Mouse (Mus musculus) liver, embryonic 12.5 days (tissue): Measurements from ENCODE around the gene Macrod1. TPM values are rescaled to one million over a fixed set of nuclear protein-coding genes. Genes with fewer than 3 reads are reported as not detected.

Experiments
- ATAC-seq: fragments of 200-750 bp; cut with Nextera tagmentation; 2 replicates; pipeline ENCODE4 v1.8.0; 2017; ENCODE audit warnings: moderate number of reproducible peaks, mild to moderate bottlenecking, moderate library complexity
- H3K27ac ChIP-seq: fragments of 300-500 bp; sonication (generic); 2 replicates; pipeline ENCODE4 v1.5.1; 2016; ENCODE audit warnings: mild to moderate bottlenecking
- H3K27me3 ChIP-seq: fragments of 300-500 bp; sonication (generic); replicated peaks from 2 replicates; pipeline ENCODE4 v1.6.1; 2016; ENCODE audit warnings: mild to moderate bottlenecking, moderate library complexity
- H3K36me3 ChIP-seq: fragments of 300-500 bp; sonication (generic); 2 replicates; pipeline ENCODE4 v1.6.1; 2016; ENCODE audit warnings: mild to moderate bottlenecking, moderate library complexity
- H3K4me1 ChIP-seq: fragments of 300-500 bp; sonication (generic); 2 replicates; pipeline ENCODE4 v1.6.1; 2016
- H3K4me2 ChIP-seq: fragments of 300-500 bp; sonication (generic); 2 replicates; pipeline ENCODE4 v1.6.1; 2016; ENCODE audit warnings: mild to moderate bottlenecking, moderate library complexity
- H3K4me3 ChIP-seq: fragments of 300-500 bp; sonication (generic); 2 replicates; pipeline ENCODE4 v1.5.1; 2016; ENCODE audit warnings: mild to moderate bottlenecking, moderate library complexity
- H3K9ac ChIP-seq: fragments of 300-500 bp; sonication (generic); 2 replicates; pipeline ENCODE4 v1.6.1; 2016; ENCODE audit warnings: mild to moderate bottlenecking, moderate library complexity
- H3K9me3 ChIP-seq: fragments of 300-500 bp; sonication (generic); replicated peaks from 2 replicates; pipeline ENCODE4 v1.6.1; 2016; ENCODE audit warnings: mild to moderate bottlenecking, moderate library complexity
- WGBS: fragments of 180-500 bp; shearing (Covaris S2); methylation state at CpG from one replicate; pipeline ENCODE4 v1.1.7; 2016; ENCODE audit not compliant: insufficient replicate concordance; 5-methylcytosine and 5-hydroxymethylcytosine counted together
- polyA plus RNA-seq: library from polyadenylated mRNA; unstranded; fragments of >200 nt; fragmentation: Nextera tagmentation; extraction: Ambion mirVana; gene quantifications from 2 replicates; pipeline ENCODE4 v1.2.1, GENCODE M21; 2016

Gene Macrod1
- polyA plus RNA-seq, 1 experiment from 2014 or later, result 7.6 TPM

DNA sequence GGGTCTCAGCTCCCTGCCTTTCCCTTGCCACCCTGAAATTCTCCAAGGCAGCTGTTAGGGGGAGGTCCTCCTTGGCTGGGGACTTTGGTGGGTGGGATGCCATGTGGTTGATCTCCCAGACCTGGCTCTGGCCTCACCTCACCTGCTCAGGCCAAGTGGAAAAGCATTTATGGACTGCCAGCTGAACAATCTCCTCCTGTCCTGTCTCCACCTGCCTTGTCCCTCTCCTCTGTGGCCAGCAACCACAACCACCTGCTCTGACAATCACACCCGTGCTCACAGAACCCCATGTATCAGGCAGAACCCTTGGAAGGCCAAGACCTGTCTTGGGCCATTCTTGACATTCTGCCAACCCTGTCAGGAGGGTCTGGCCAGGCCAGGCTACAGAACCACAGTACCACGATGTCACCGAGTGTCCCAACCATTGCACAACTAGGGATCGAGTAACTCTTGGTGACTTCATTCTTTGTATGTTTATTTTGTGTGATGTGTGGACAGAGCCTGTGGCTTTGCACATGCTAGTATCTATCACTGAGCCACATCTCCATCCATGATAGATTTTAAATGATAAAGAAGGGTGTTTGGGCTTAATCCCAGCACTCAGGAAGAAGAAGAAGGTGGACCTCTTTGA lies 69.0 kb downstream of the Macrod1 start:
- Histone ChIP-seq H3K4me2 (no peak overlapping the region), H3K27me3 (peaks cover 45% of the 10 kb centered on the region), H3K36me3 (no peaks in the 10 kb centered on the region), H3K4me1 (peaks cover 48% of the 10 kb centered on the region), H3K27ac (no peak overlapping the region), H3K9me3 (no peaks in the 10 kb centered on the region), H3K4me3 (no peak overlapping the region), H3K9ac (no peak overlapping the region)
- no peak for ATAC-seq
- WGBS, result 61% methylated on average over 4 of the region's 4 CpGs

DNA sequence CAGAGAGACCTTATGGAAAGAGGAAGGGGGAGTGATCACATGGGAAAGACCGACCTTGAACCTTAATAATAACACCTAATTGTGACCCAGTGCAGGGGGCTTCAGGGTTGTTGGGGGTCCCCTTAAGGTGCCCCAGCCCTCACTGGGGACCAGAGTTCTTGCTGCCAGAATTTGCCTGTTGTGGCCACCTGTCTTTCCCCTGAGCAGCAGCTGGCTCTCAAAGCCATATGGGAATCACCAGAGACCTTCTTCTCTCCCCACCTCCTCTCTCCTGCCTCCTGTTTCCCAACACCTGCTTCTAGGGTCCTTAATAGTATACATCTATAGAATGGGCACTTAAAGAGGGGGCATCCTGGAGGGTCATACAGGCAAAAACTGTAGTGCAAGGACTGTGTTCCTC lies 69.6 kb downstream of the Macrod1 start:
- Histone ChIP-seq H3K27me3 (peaks cover 49% of the 10 kb centered on the region), H3K36me3 (no peaks in the 10 kb centered on the region), H3K9ac (no peak overlapping the region), H3K4me1 (peaks cover 43% of the 10 kb centered on the region), H3K9me3 (no peaks in the 10 kb centered on the region), H3K4me2 (no peak overlapping the region), H3K27ac (no peak overlapping the region), H3K4me3 (no peak overlapping the region)
- no peak for ATAC-seq
- 21% methylated on average over 1 of the region's 1 CpGs for WGBS

DNA sequence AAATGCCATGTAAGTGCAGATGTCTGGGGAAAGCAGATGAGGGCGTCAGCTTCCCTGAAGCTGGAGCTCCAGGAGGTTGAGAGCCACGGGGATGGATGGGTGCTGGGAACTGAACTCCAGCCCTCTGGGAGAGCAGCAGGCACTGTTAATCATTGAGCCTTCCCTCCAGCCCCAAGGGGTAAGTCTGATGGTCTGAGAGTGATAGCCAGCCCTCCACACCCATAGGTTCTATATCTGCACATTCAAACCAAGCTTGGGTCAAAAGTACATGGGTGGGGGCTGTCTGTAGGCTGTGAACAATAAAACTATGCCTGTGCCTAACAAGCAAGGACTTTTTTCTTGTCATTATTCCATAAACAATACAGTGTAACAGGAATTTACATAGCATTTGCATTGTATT lies 70.3 kb downstream of the Macrod1 start:
- peak; percentile 49; the same call in 1 of the 2 replicates for ATAC-seq
- Histone ChIP-seq H3K4me2 (no peak overlapping the region), H3K9me3 (no peaks in the 10 kb centered on the region), H3K36me3 (no peaks in the 10 kb centered on the region), H3K27ac (no peak overlapping the region), H3K4me3 (no peak overlapping the region), H3K9ac (no peak overlapping the region), H3K27me3 (peaks cover 55% of the 10 kb centered on the region), H3K4me1 (peaks cover 39% of the 10 kb centered on the region)
- 55% methylated on average over 2 of the region's 2 CpGs for WGBS

DNA sequence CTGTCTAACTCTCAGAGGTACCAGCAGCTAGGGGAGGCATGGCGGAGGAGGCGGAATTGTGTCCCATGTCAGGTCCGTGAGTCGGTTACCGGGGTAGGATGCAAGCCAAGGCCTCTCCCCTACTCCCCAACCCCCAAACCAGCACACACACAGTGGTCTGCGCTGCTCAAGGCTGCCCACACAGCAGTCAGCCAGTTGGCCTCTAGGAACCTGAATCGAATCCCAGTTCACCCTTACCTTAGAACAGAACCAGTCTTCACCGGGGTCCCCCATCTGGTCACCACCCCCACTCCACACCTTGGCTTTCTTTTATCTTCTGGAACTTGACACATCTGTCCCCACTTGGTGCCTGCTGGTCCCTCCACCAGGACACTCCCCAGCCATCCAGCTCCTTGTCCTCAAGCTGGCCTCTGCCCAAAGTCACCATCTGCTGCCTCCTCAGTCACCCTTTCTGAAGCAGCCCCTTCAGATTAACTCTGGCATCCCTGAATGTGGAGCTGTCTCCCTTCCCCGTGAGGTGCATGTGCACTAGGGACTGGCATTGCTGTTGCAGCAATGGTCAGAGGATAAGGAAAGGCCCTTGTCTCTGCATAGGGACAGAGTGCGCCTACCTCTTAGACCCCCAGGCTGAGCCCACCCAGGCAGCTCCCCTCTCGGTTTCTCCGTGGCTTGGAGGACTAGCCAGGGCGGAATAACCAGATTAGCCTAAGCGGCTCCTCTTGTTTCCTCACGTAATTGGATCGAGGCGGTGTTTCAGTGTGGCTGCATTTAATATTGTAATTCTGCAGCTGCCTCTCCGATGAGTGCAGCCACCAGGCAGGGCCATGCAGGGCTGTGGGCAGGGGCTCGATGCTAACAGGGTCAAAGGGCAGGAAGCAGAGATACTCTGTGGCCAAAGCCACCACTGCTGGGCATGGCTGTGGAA lies 72.2 kb downstream of the Macrod1 start:
- no peak overlapping the region for H3K4me2 ChIP-seq
- no peak overlapping the region for H3K9ac ChIP-seq
- 67% methylated on average over 19 of the region's 19 CpGs for WGBS
- ATAC-seq, result no peak
- no peak overlapping the region for H3K27ac ChIP-seq
- H3K4me3 ChIP-seq, result no peak overlapping the region
- H3K9me3 ChIP-seq, result no peaks in the 10 kb centered on the region
- H3K36me3 ChIP-seq, result no peaks in the 10 kb centered on the region
- H3K27me3 ChIP-seq, result peaks cover 70% of the 10 kb centered on the region
- H3K4me1 ChIP-seq, result peaks cover 31% of the 10 kb centered on the region

DNA sequence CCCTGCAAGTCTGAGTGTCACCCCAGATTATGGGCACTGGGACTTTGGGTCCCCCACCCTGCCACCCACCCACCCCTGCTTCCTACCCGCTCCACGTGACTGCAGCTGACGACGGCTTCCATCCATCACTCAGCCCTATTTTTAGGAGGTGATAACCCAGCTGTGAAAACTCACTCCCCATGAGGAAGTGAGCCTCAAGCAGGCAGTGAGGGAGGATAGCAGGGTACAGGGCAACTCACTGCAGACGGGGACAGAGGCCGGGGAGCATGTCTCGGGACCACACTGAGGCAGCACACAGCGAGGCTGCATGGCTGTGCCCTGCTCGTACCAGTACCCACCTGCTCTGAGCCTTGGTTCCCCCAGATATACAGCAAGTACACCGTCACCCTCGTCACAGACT lies 73.7 kb downstream of the Macrod1 start:
- H3K9me3 ChIP-seq, result no peaks in the 10 kb centered on the region
- H3K4me1 ChIP-seq, result peaks cover 41% of the 10 kb centered on the region
- 39% methylated on average over 11 of the region's 11 CpGs for WGBS
- ATAC-seq, result no peak
- H3K4me2 ChIP-seq, result no peak overlapping the region
- H3K9ac ChIP-seq, result no peak overlapping the region
- no peak overlapping the region for H3K27ac ChIP-seq
- no peak overlapping the region for H3K4me3 ChIP-seq
- H3K36me3 ChIP-seq, result no peaks in the 10 kb centered on the region
- H3K27me3 ChIP-seq, result peaks cover 70% of the 10 kb centered on the region

DNA sequence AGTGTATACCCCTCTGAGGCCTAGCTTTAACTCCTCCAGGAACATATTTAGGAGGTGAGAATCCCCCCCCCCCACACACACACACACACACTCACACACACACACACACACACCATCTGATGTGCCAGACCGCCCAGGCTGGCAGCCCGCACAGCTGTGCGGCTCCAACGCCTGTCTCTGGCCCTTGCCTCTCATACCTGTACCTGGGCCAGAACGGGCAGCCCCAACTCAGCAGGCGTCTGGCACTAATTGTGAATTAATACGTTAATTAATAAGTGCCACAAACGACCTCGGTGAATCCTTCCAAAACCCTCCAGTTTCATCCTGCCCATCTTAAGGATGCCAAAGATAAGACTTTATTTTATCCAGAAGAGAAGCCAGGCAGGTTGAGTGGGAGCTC lies 76.8 kb downstream of the Macrod1 start:
- Histone ChIP-seq H3K9ac (no peak overlapping the region), H3K4me2 (no peak overlapping the region), H3K9me3 (no peaks in the 10 kb centered on the region), H3K36me3 (no peaks in the 10 kb centered on the region), H3K4me1 (peaks cover 42% of the 10 kb centered on the region), H3K27ac (no peak overlapping the region), H3K27me3 (peaks cover 87% of the 10 kb centered on the region), H3K4me3 (no peak overlapping the region)
- ATAC-seq, result no peak
- WGBS, result 75% methylated on average over 9 of the region's 9 CpGs

DNA sequence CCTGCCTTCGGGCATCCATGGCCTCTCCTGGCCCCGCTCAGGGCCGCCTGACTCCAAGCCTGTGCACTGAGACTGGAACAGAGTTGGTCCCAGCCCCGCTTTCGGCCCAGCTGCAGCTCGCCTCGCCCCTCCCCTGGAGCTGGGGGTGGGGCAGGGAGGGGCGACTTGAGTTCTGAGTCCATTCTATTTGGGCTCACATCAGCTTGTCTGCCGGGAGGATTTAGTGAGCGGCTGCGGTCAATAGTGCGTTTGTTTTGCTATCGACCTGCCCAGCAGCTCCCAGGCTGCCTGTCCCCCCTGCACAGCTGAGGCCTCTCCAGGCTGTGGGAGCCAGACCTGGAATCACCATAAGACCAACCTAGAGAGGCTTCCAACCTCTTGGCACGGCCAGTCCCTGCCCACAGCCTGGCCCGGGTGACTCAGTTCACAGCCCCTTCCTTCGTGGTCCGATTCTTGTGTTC lies 78.1 kb downstream of the Macrod1 start:
- H3K27me3 ChIP-seq, result peaks cover 87% of the 10 kb centered on the region
- no peaks in the 10 kb centered on the region for H3K9me3 ChIP-seq
- no peak overlapping the region for H3K4me3 ChIP-seq
- peak overlapping the region; percentile 23; the same call in 1 of the 2 replicates for H3K27ac ChIP-seq
- H3K36me3 ChIP-seq, result no peaks in the 10 kb centered on the region
- no peak overlapping the region for H3K9ac ChIP-seq
- 35% methylated on average over 17 of the region's 17 CpGs for WGBS
- H3K4me1 ChIP-seq, result peaks cover 37% of the 10 kb centered on the region
- peak; percentile 31; the same call in 1 of the 2 replicates for ATAC-seq
- no peak overlapping the region for H3K4me2 ChIP-seq

DNA sequence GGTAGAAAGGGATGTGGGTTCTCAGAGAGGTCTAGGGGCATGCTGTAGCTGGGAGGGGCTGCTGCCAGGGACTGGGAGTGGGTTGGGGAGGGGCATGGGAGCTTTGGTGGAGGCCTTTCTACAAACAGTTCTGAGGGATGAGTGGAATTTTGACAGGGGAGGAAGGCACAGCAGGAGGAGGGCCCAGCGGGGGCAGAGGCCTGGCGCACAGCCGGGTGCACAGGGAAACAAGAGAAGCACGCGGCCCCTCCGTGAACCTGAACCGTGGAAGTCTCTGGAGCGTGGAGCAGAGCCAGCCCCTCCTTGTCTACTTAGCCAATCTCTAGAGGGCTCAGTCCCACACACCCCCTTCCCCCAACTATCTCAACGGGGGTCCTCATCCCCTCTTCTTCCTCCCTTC lies 78.9 kb downstream of the Macrod1 start:
- no peak overlapping the region for H3K4me2 ChIP-seq
- H3K36me3 ChIP-seq, result no peaks in the 10 kb centered on the region
- H3K27me3 ChIP-seq, result peaks cover 87% of the 10 kb centered on the region
- H3K4me3 ChIP-seq, result no peak overlapping the region
- no peak overlapping the region for H3K27ac ChIP-seq
- H3K9ac ChIP-seq, result no peak overlapping the region
- ATAC-seq, result no peak
- H3K9me3 ChIP-seq, result no peaks in the 10 kb centered on the region
- WGBS, result 20% methylated on average over 9 of the region's 9 CpGs
- peaks cover 32% of the 10 kb centered on the region for H3K4me1 ChIP-seq

DNA sequence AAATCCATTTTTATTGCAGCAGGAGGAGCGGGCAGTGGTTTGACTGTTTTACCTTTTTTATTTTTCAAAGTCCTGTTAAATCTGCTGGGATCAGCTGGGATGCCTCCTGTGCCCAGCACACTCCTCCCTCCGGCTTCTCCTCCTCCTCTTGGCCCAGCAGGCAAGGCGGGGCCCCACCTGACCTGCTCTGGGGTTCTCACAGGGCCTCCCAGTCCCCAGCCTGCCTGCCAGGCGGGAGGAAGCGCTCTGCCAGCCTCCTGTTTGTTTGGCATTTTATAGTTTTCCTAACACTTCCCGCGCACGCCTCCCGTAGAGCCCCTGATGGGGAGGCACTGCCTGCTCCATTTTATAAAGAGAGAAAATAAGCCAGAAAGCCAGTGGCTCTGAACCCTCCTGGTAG lies 79.4 kb downstream of the Macrod1 start:
- Histone ChIP-seq H3K9ac (no peak overlapping the region), H3K36me3 (no peaks in the 10 kb centered on the region), H3K27me3 (peaks cover 87% of the 10 kb centered on the region), H3K4me1 (peaks cover 30% of the 10 kb centered on the region), H3K27ac (peak overlapping the region; percentile 8; the same call in 1 of the 2 replicates), H3K9me3 (no peaks in the 10 kb centered on the region), H3K4me3 (no peak overlapping the region), H3K4me2 (no peak overlapping the region)
- ATAC-seq, result no peak
- 21% methylated on average over 9 of the region's 9 CpGs for WGBS

DNA sequence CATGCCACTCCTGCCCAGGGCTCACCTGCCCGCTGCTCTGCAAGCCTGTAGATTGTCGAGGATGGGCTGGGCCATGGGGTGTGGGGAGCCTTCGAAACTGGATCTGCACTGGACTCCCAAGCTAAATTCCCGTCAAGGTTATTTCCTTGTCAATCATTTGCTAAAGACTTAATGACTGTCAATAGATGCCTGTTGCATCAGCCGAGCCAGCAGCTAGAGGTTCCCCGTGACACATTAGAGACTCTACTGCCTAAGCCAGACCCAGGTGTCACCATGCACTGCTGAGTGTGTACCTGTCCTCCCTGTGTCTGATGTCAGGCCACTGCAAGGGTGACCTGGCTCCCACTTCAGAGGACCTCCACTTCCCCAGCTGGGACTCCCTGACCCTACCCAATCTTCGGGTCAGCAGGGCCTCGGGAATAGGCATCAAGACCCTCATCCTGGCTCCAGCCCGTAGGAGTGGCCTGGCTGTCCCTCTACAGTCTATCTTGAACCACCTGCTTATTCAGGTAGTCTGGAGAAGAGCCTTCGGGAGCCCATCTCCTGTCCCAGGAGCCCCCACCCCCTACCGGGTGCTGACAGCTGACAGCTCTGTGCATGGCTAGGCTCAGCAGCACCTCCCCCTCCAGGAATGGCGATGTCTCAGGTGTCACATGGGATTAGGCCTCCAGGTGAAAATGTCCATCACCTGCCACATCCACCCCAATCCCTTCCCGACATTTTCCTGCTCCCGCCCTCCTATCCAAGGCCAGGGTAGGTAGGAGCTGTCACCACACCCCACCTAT lies 80.3 kb downstream of the Macrod1 start:
- Histone ChIP-seq H3K4me2 (no peak overlapping the region), H3K36me3 (no peaks in the 10 kb centered on the region), H3K9me3 (no peaks in the 10 kb centered on the region), H3K4me3 (no peak overlapping the region), H3K27ac (no peak overlapping the region), H3K9ac (no peak overlapping the region), H3K4me1 (peaks cover 30% of the 10 kb centered on the region), H3K27me3 (peaks cover 89% of the 10 kb centered on the region)
- ATAC-seq, result peak; percentile 25; the same call in 1 of the 2 replicates
- WGBS, result 29% methylated on average over 14 of the region's 14 CpGs

DNA sequence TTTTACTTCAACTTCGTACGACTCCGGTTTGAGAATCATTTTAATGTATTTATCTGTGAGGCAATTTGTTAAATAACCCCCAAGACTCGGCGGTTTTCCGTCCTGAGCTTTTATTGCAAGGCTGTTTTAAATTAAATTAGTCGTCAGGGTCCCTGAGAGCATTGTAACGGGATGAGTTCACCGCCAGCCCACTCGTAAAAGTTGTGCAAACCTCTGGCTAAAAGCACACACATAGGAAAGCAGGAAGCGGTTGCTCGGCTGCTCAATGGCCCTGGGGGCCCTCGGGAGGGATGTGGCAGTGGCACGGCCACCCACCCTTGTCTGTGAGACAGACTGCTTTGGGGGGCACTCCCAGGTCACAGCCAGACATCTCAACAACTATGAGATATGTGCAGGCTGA lies 81.7 kb downstream of the Macrod1 start:
- H3K27me3 ChIP-seq, result peaks cover 89% of the 10 kb centered on the region
- no peak overlapping the region for H3K27ac ChIP-seq
- 63% methylated on average over 14 of the region's 14 CpGs for WGBS
- H3K4me2 ChIP-seq, result no peak overlapping the region
- H3K4me3 ChIP-seq, result no peak overlapping the region
- H3K9ac ChIP-seq, result no peak overlapping the region
- H3K9me3 ChIP-seq, result no peaks in the 10 kb centered on the region
- H3K36me3 ChIP-seq, result no peaks in the 10 kb centered on the region
- ATAC-seq, result no peak
- H3K4me1 ChIP-seq, result peaks cover 32% of the 10 kb centered on the region

DNA sequence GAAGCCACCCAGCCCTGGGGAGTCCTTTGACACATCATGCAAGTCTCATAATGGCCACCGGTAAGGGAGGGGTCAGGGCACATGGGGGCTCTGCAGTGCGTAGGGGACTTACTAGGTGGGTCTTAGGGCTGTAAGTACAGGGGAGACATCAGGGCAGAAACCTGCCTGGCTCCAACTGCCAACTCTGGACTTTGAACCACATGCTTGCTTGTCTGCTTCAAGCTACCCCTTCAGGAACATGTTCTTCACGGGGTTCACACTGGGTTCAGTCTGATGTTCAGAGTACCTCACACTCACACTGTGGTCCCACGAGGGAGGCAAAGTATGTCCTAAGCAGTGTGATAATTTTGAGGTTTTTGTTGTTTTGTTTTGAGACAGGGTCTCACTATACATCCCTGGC lies 82.7 kb downstream of the Macrod1 start:
- no peak overlapping the region for H3K4me2 ChIP-seq
- H3K27ac ChIP-seq, result no peak overlapping the region
- H3K9ac ChIP-seq, result no peak overlapping the region
- H3K27me3 ChIP-seq, result peaks cover 97% of the 10 kb centered on the region
- no peak overlapping the region for H3K4me3 ChIP-seq
- H3K4me1 ChIP-seq, result peaks cover 39% of the 10 kb centered on the region
- ATAC-seq, result no peak
- WGBS, result 55% methylated on average over 4 of the region's 4 CpGs
- H3K9me3 ChIP-seq, result no peaks in the 10 kb centered on the region
- no peaks in the 10 kb centered on the region for H3K36me3 ChIP-seq
